Mouse (Mus musculus): ENCODE results near the gene Fam222b. TPM values are rescaled to one million over a fixed set of nuclear protein-coding genes. Genes with fewer than 3 reads are reported as not detected.
"Not testable (repeated sequence)": the region's sequence is repeated elsewhere in the genome, so short reads cannot be mapped to it uniquely, and the experiment has no call there.

The Fam222b gene
- total RNA-seq, 2 experiments from 2014 or later = 29.5 to 30.3 TPM

- TF ChIP-seq CTCF (conservative IDR thresholded peaks at IDR 0.05) = no peak
- H3K27ac ChIP-seq = peak overlapping the region; percentile 40; the same call in 1 of the 2 replicates
- no peak overlapping the region for H3K4me3 ChIP-seq
- DNase-seq (ENCODE audit: low spot score in 2 of 2) = no peak
Observed at GRCm38 (mm10) chr11:78126739-78127138, 32.3 kb downstream of the Fam222b start.

- DNase-seq (ENCODE audit: low spot score in 2 of 2) = no peak
- no peak for TF ChIP-seq CTCF (conservative IDR thresholded peaks at IDR 0.05)
- Histone ChIP-seq H3K27ac (0 out of 2 replicates have a peak overlapping the region, but pooled peaks have one; percentile 10), H3K4me3 (no peak overlapping the region)
Observed at GRCm38 (mm10) chr11:78129458-78129857, 35.0 kb downstream of the Fam222b start.

GRCm38 (mm10) chr11:78133915-78134314 lies 39.5 kb downstream of the Fam222b start:
- no peak overlapping the region for H3K27ac ChIP-seq
- TF ChIP-seq CTCF (conservative IDR thresholded peaks at IDR 0.05) = no peak
- H3K4me3 ChIP-seq = no peak overlapping the region
- no peak for DNase-seq (ENCODE audit: low spot score in 2 of 2)

GRCm38 (mm10) chr11:78134344-78134743 lies 39.9 kb downstream of the Fam222b start:
- Histone ChIP-seq H3K4me3 (no peak overlapping the region), H3K27ac (no peak overlapping the region)
- TF ChIP-seq CTCF (conservative IDR thresholded peaks at IDR 0.05) = no peak
- peak; percentile 46 to 55 for DNase-seq (ENCODE audit: low spot score in 2 of 2)

GRCm38 (mm10) chr11:78135314-78135713 lies 40.9 kb downstream of the Fam222b start:
- DNase-seq (ENCODE audit: low spot score in 2 of 2); H3K27ac ChIP-seq; H3K4me3 ChIP-seq: not testable (repeated sequence)

- no peak overlapping the region for H3K4me3 ChIP-seq
- no peak for TF ChIP-seq CTCF (conservative IDR thresholded peaks at IDR 0.05)
- no peak for DNase-seq (ENCODE audit: low spot score in 2 of 2)
- no peak overlapping the region for H3K27ac ChIP-seq
Observed at GRCm38 (mm10) chr11:78136132-78136531, 41.7 kb downstream of the Fam222b start.

- Histone ChIP-seq H3K4me3 (no peak overlapping the region), H3K27ac (no peak overlapping the region)
- no peak for DNase-seq (ENCODE audit: low spot score in 2 of 2)
- TF ChIP-seq CTCF (conservative IDR thresholded peaks at IDR 0.05) = no peak
Observed at GRCm38 (mm10) chr11:78137584-78137983, 43.1 kb downstream of the Fam222b start.

GRCm38 (mm10) chr11:78138023-78138422 lies 43.6 kb downstream of the Fam222b start:
- Histone ChIP-seq H3K4me3 (no peak overlapping the region), H3K27ac (no peak overlapping the region)
- no peak for TF ChIP-seq CTCF (conservative IDR thresholded peaks at IDR 0.05)
- DNase-seq (ENCODE audit: low spot score in 2 of 2) = no peak

- no peak for DNase-seq (ENCODE audit: low spot score in 2 of 2)
- TF ChIP-seq CTCF (conservative IDR thresholded peaks at IDR 0.05) = no peak
- Histone ChIP-seq H3K4me3 (no peak overlapping the region), H3K27ac (no peak overlapping the region)
Observed at GRCm38 (mm10) chr11:78140665-78141064, 46.2 kb downstream of the Fam222b start.

GRCm38 (mm10) chr11:78143520-78143919 lies 49.1 kb downstream of the Fam222b start:
- no peak for DNase-seq (ENCODE audit: low spot score in 2 of 2)
- peak overlapping the region; percentile 53; the same call in 1 of the 2 replicates for H3K27ac ChIP-seq
- no peak overlapping the region for H3K4me3 ChIP-seq

GRCm38 (mm10) chr11:78146168-78146567 lies 51.7 kb downstream of the Fam222b start:
- Histone ChIP-seq H3K4me3 (no peak overlapping the region), H3K27ac (peak overlapping the region; percentile 51; the same call in 1 of the 2 replicates)
- TF ChIP-seq CTCF (conservative IDR thresholded peaks at IDR 0.05) = peak; percentile 56
- no peak for DNase-seq (ENCODE audit: low spot score in 2 of 2)

More at GRCm38 (mm10) chr11:78143520-78143919, 49.1 kb downstream of the Fam222b start:
- no peak for TF ChIP-seq CTCF (conservative IDR thresholded peaks at IDR 0.05)

GRCm38 (mm10) chr11:78146707-78147543 lies 52.5 kb downstream of the Fam222b start:
- Histone ChIP-seq H3K4me3 (no peak overlapping the region), H3K27ac (peak overlapping the region; percentile 51; the same call in 1 of the 2 replicates)
- no peak for DNase-seq (ENCODE audit: low spot score in 2 of 2)
- TF ChIP-seq CTCF (conservative IDR thresholded peaks at IDR 0.05) = no peak

GRCm38 (mm10) chr11:78151161-78151560 lies 56.7 kb downstream of the Fam222b start:
- no peak for DNase-seq (ENCODE audit: low spot score in 2 of 2)
- no peak overlapping the region for H3K4me3 ChIP-seq
- peak overlapping the region; percentile 86; the same call in 1 of the 2 replicates for H3K27ac ChIP-seq
- peak; percentile 70 for TF ChIP-seq CTCF (conservative IDR thresholded peaks at IDR 0.05)

Data from layer of hippocampus, adult 2 months (tissue).